In genomic region chr9:62903841-62904240, GRCm38 (mm10) we compare ENCODE assay signal across 25 mouse cellular contexts. TPM values are rescaled to one million over a fixed set of nuclear protein-coding genes. Genes with fewer than 3 reads are reported as not detected.
DNase-seq lines count a peak whose midpoint lies in the region; ATAC-seq and TF ChIP-seq lines count a peak whose summit lies in the region.
"Had no signal": no experiment of that assay in that cellular context is flagged by ENCODE, and none has a peak within 500 bp of the region (broad histone marks: within the 10 kb centered on the region; RNA-seq: fewer than 3 reads in every experiment).

No protein-coding gene starts in this region.

- peaks cover 11% of the 10 kb centered on the region for H3K4me1 ChIP-seq in bone marrow macrophage, adult 2 months (ENCODE audit: control insufficient read depth, insufficient read depth, low read length)
- H3K4me1 ChIP-seq: heart, embryonic 12.5 days; heart, embryonic 15.5 days; hindbrain, embryonic 13.5 days; intestine, embryonic 15.5 days had no signal

- 0 out of 2 replicates have a peak, but pooled peaks have one; percentile 30 for ATAC-seq in megakaryocyte, adult 5-6 weeks (ENCODE audit: poor library complexity, severe bottlenecking)
- ATAC-seq: CD4-positive, CD25-positive, alpha-beta regulatory T cell, adult 4 months; forebrain, embryonic 14.5 days; forebrain, postnatal 0 days; hindbrain, embryonic 16.5 days; intestine, embryonic 15.5 days had no signal

- no peak for TF ChIP-seq CTCF in bone marrow macrophage, adult 2 months (IDR thresholded peaks at IDR 0.05; ENCODE audit: low read depth, low read length)

- H3K27ac ChIP-seq in bone marrow macrophage, adult 2 months (ENCODE audit: insufficient read depth, low read depth, low read length): peak overlapping the region; percentile 25; the same call in 1 of the 2 replicates
- H3K27ac ChIP-seq: gastrocnemius, adult 2 months; heart, embryonic 15.5 days; hindbrain, embryonic 10.5 days; hindbrain, embryonic 13.5 days; intestine, embryonic 15.5 days had no signal

- TF ChIP-seq POLR2A in bone marrow macrophage, adult 2 months (IDR thresholded peaks at IDR 0.05; ENCODE audit: borderline replicate concordance, low read depth, low read length): no peak

- DNase-seq in kidney, adult 18-20 months: peak; percentile 1
- no peak for DNase-seq in kidney, adult 8-10 months
- DNase-seq in kidney, postnatal 14 days: no peak
- DNase-seq in thymus, postnatal 4 days: no peak
- DNase-seq: adrenal gland, adult 2 months; adrenal gland, postnatal 14 days; cerebellum, adult 11-12 months; cerebellum, adult 8-10 months; cerebellum, postnatal 10 days; cerebellum, postnatal 36 days; forebrain, postnatal 0 days; gastrocnemius, adult 2 months; gastrocnemius, postnatal 14 days; heart, postnatal 10 days; heart, postnatal 36 days had no signal

- H3K4me3 ChIP-seq in bone marrow macrophage, adult 2 months (ENCODE audit: insufficient read depth, low read length): no peak overlapping the region
- H3K4me3 ChIP-seq: gastrocnemius, adult 2 months; heart, embryonic 12.5 days; heart, embryonic 15.5 days; hindbrain, embryonic 10.5 days; hindbrain, embryonic 13.5 days; intestine, embryonic 15.5 days had no signal

RNA-seq across cellular contexts. Expression of gene Calml4, which starts 46.0 kb away (rescaled TPM):
- polyA plus RNA-seq in bone marrow macrophage, adult 2 months (2012; ENCODE audit: insufficient read depth, insufficient read length, missing spikeins): 2.4 and 6.2 TPM in 2 replicates
- not detected in 2 replicates for total RNA-seq in megakaryocyte, adult 5-6 weeks (2015)
- total RNA-seq in megakaryocyte, adult 5-6 weeks (2017): 1.2 TPM in 1 of 2 replicates, not detected in the other
